ENCODE assay signal across 9 mouse cellular contexts in genomic region chr4:145233487-145234228, GRCm38 (mm10). TPM values are rescaled to one million over a fixed set of nuclear protein-coding genes. Genes with fewer than 3 reads are reported as not detected.
DNase-seq lines count a peak whose midpoint lies in the region; ATAC-seq and TF ChIP-seq lines count a peak whose summit lies in the region.
"Had no signal": no experiment of that assay in that cellular context is flagged by ENCODE, and none has a peak within 500 bp of the region (broad histone marks: within the 10 kb centered on the region; RNA-seq: fewer than 3 reads in every experiment).

No protein-coding gene starts in this region.

- no peaks in the 10 kb centered on the region for H3K36me3 ChIP-seq in midbrain, embryonic 12.5 days
- no peaks in the 10 kb centered on the region for H3K36me3 ChIP-seq in midbrain, embryonic 16.5 days (ENCODE audit: control insufficient read depth, insufficient read depth, low read length)
- no peaks in the 10 kb centered on the region for H3K36me3 ChIP-seq in liver, embryonic 11.5 days (ENCODE audit: control insufficient read depth, insufficient read depth, low read length)
- H3K36me3 ChIP-seq in small intestine, adult 2 months (ENCODE audit: control insufficient read depth, insufficient read depth, low read length): no peaks in the 10 kb centered on the region; the same call in 1 of the 2 replicates
- no peaks in the 10 kb centered on the region for H3K36me3 ChIP-seq in kidney, embryonic 15.5 days
- no peaks in the 10 kb centered on the region for H3K36me3 ChIP-seq in forebrain, embryonic 11.5 days (ENCODE audit: control insufficient read depth, insufficient read depth, low read length)
- H3K36me3 ChIP-seq: hindbrain, embryonic 13.5 days had no signal

- H3K9ac ChIP-seq in midbrain, embryonic 12.5 days (replicated peaks): no peak overlapping the region
- H3K9ac ChIP-seq in midbrain, embryonic 16.5 days (ENCODE audit: low read depth, low read length): no peak overlapping the region
- no peak overlapping the region for H3K9ac ChIP-seq in liver, embryonic 11.5 days (ENCODE audit: low read depth, low read length)
- H3K9ac ChIP-seq in kidney, embryonic 15.5 days: no peak overlapping the region
- no peak overlapping the region for H3K9ac ChIP-seq in forebrain, embryonic 11.5 days (ENCODE audit: low read length)
- H3K9ac ChIP-seq: hindbrain, embryonic 13.5 days had no signal

- no peak overlapping the region for H3K4me3 ChIP-seq in midbrain, embryonic 12.5 days
- no peak overlapping the region for H3K4me3 ChIP-seq in midbrain, embryonic 16.5 days (ENCODE audit: low read depth, low read length)
- H3K4me3 ChIP-seq in embryonic fibroblast, embryonic 13.5 days (ENCODE audit: insufficient read depth, low read length): no peak overlapping the region
- no peak overlapping the region for H3K4me3 ChIP-seq in liver, embryonic 11.5 days (ENCODE audit: low read depth, low read length)
- H3K4me3 ChIP-seq in small intestine, adult 2 months (ENCODE audit: low read depth, low read length): no peak overlapping the region
- no peak overlapping the region for H3K4me3 ChIP-seq in kidney, embryonic 15.5 days (replicated peaks)
- H3K4me3 ChIP-seq in forebrain, embryonic 11.5 days (ENCODE audit: low read depth, low read length): no peak overlapping the region
- H3K4me3 ChIP-seq: hindbrain, embryonic 13.5 days had no signal

- H3K9me3 ChIP-seq in midbrain, embryonic 12.5 days: no peaks in the 10 kb centered on the region
- H3K9me3 ChIP-seq in midbrain, embryonic 16.5 days (replicated peaks; ENCODE audit: control insufficient read depth, low read length, poor library complexity, severe bottlenecking): no peaks in the 10 kb centered on the region
- no peaks in the 10 kb centered on the region for H3K9me3 ChIP-seq in liver, embryonic 11.5 days (ENCODE audit: control insufficient read depth, low read length)
- H3K9me3 ChIP-seq in kidney, embryonic 15.5 days (replicated peaks): no peaks in the 10 kb centered on the region
- H3K9me3 ChIP-seq in forebrain, embryonic 11.5 days (ENCODE audit: control insufficient read depth, low read length): no peaks in the 10 kb centered on the region
- H3K9me3 ChIP-seq: hindbrain, embryonic 13.5 days had no signal

- peak; percentile 47; the same call in 1 of the 2 replicates for ATAC-seq in midbrain, embryonic 12.5 days (ENCODE audit: low FRiP score, low read depth)
- no peak for ATAC-seq in midbrain, embryonic 16.5 days
- ATAC-seq in liver, embryonic 11.5 days (replicated peaks; ENCODE audit: low FRiP score): 0 out of 2 replicates have a peak, but pooled peaks have one; percentile 39
- no peak for ATAC-seq in kidney, embryonic 15.5 days (replicated peaks; ENCODE audit: low FRiP score)
- no peak for ATAC-seq in forebrain, embryonic 11.5 days (replicated peaks; ENCODE audit: low FRiP score)

- H3K4me2 ChIP-seq in midbrain, embryonic 12.5 days (replicated peaks): no peak overlapping the region
- no peak overlapping the region for H3K4me2 ChIP-seq in midbrain, embryonic 16.5 days (ENCODE audit: low read length)
- H3K4me2 ChIP-seq in liver, embryonic 11.5 days: no peak overlapping the region; the same call in 1 of the 2 replicates
- H3K4me2 ChIP-seq in kidney, embryonic 15.5 days: no peak overlapping the region
- H3K4me2 ChIP-seq in forebrain, embryonic 11.5 days (ENCODE audit: low read depth, low read length, severe bottlenecking): no peak overlapping the region
- H3K4me2 ChIP-seq: hindbrain, embryonic 13.5 days had no signal

- peaks cover 3% of the 10 kb centered on the region; the same call in 1 of the 2 replicates for H3K4me1 ChIP-seq in midbrain, embryonic 12.5 days
- H3K4me1 ChIP-seq in midbrain, embryonic 16.5 days (ENCODE audit: control insufficient read depth, insufficient read depth, low read length): no peaks in the 10 kb centered on the region
- peaks cover 19% of the 10 kb centered on the region for H3K4me1 ChIP-seq in embryonic fibroblast, embryonic 13.5 days (ENCODE audit: control insufficient read depth, insufficient read depth, low read length)
- H3K4me1 ChIP-seq in liver, embryonic 11.5 days (replicated peaks; ENCODE audit: control insufficient read depth, insufficient read depth, low read length): no peaks in the 10 kb centered on the region
- peaks cover 15% of the 10 kb centered on the region for H3K4me1 ChIP-seq in small intestine, adult 2 months (ENCODE audit: control insufficient read depth, insufficient read depth, insufficient read length, low read length)
- no peaks in the 10 kb centered on the region for H3K4me1 ChIP-seq in kidney, embryonic 15.5 days
- 0 out of 2 replicates have a peak, but pooled peaks cover 4% of the 10 kb centered on the region for H3K4me1 ChIP-seq in forebrain, embryonic 11.5 days (replicated peaks; ENCODE audit: control insufficient read depth, insufficient read depth, low read length)
- H3K4me1 ChIP-seq: hindbrain, embryonic 13.5 days had no signal

- no peak overlapping the region for H3K27ac ChIP-seq in midbrain, embryonic 12.5 days (replicated peaks)
- H3K27ac ChIP-seq in midbrain, embryonic 16.5 days (ENCODE audit: low read length): no peak overlapping the region
- H3K27ac ChIP-seq in embryonic fibroblast, embryonic 13.5 days (ENCODE audit: insufficient read depth, low read length): peak overlapping the region; percentile 45
- H3K27ac ChIP-seq in liver, embryonic 11.5 days (ENCODE audit: low read depth, low read length): 0 out of 2 replicates have a peak overlapping the region, but pooled peaks have one; percentile 15
- H3K27ac ChIP-seq in small intestine, adult 2 months (ENCODE audit: insufficient read depth, low read depth, low read length): peak overlapping the region; percentile 68
- no peak overlapping the region for H3K27ac ChIP-seq in kidney, embryonic 15.5 days
- no peak overlapping the region for H3K27ac ChIP-seq in forebrain, embryonic 11.5 days (ENCODE audit: low read depth, low read length)
- H3K27ac ChIP-seq: hindbrain, embryonic 13.5 days had no signal

- no peaks in the 10 kb centered on the region for H3K27me3 ChIP-seq in midbrain, embryonic 12.5 days
- no peaks in the 10 kb centered on the region for H3K27me3 ChIP-seq in midbrain, embryonic 16.5 days (ENCODE audit: control insufficient read depth, insufficient read depth, low read depth, low read length)
- no peaks in the 10 kb centered on the region for H3K27me3 ChIP-seq in liver, embryonic 11.5 days (replicated peaks; ENCODE audit: control insufficient read depth, insufficient read depth, low read length)
- no peaks in the 10 kb centered on the region for H3K27me3 ChIP-seq in small intestine, adult 2 months (ENCODE audit: control insufficient read depth, insufficient read depth, low read length)
- no peaks in the 10 kb centered on the region for H3K27me3 ChIP-seq in kidney, embryonic 15.5 days
- no peaks in the 10 kb centered on the region for H3K27me3 ChIP-seq in forebrain, embryonic 11.5 days (ENCODE audit: control insufficient read depth, insufficient read depth, low read length)
- H3K27me3 ChIP-seq: hindbrain, embryonic 13.5 days had no signal

- TF ChIP-seq CTCF in embryonic fibroblast, embryonic 13.5 days (IDR thresholded peaks at IDR 0.05; ENCODE audit: borderline replicate concordance, insufficient read depth, low read length): no peak
- TF ChIP-seq CTCF in small intestine, adult 2 months (IDR thresholded peaks at IDR 0.05; ENCODE audit: extremely low read depth, insufficient read length, insufficient replicate concordance, low read depth, low read length): no peak

- 30% methylated on average over 3 of the region's 3 CpGs for WGBS in midbrain, embryonic 12.5 days
- WGBS in midbrain, embryonic 16.5 days: 30% methylated on average over 3 of the region's 3 CpGs
- WGBS in liver, embryonic 11.5 days: 38% methylated on average over 3 of the region's 3 CpGs
- 65% methylated on average over 3 of the region's 3 CpGs for WGBS in small intestine, adult 2 months
- WGBS in kidney, embryonic 15.5 days: 48% methylated on average over 3 of the region's 3 CpGs
- WGBS in forebrain, embryonic 11.5 days: 38% methylated on average over 3 of the region's 3 CpGs

- TF ChIP-seq POLR2A in embryonic fibroblast, embryonic 13.5 days (IDR thresholded peaks at IDR 0.05; ENCODE audit: low read depth, low read length): no peak
- TF ChIP-seq POLR2A in small intestine, adult 2 months (IDR thresholded peaks at IDR 0.05; ENCODE audit: low read depth, low read length): no peak

- intact Hi-C loops in left cerebral cortex, postnatal 14 days (cut with DNase I): no loop called here

- no peak for DNase-seq in liver, embryonic 11.5 days (ENCODE audit: low spot score)
- DNase-seq in forebrain, embryonic 11.5 days (ENCODE audit: low spot score): no peak
- no peak for DNase-seq in left cerebral cortex, postnatal 14 days (ENCODE audit: low spot score in 2 of 2)

RNA-seq across cellular contexts. Expression of gene Tnfrsf1b, which starts 13.0 kb away (rescaled TPM):
- polyA plus RNA-seq in midbrain, embryonic 12.5 days (2016; fragmentation: Nextera tagmentation; extraction: Ambion mirVana): 2.6 TPM in 2 replicates
- 4.0 and 4.2 TPM in 2 replicates for polyA plus RNA-seq in midbrain, embryonic 16.5 days (2015; fragmentation: Nextera tagmentation; extraction: Ambion mirVana)
- 30.2 and 40.7 TPM in 2 replicates for polyA plus RNA-seq in embryonic fibroblast, embryonic 13.5 days (2011; ENCODE audit: insufficient read length, low read depth, missing spikeins)
- 5.7 and 6.5 TPM in 2 replicates for polyA plus RNA-seq in liver, embryonic 11.5 days (2014; fragmentation: Nextera tagmentation; extraction: Ambion mirVana)
- polyA plus RNA-seq in small intestine, adult 2 months (2012; rRNA removed): 13.5 and 14.2 TPM in 2 replicates
- polyA plus RNA-seq in kidney, embryonic 15.5 days (2015; fragmentation: Nextera tagmentation; extraction: Ambion mirVana): 3.2 and 3.5 TPM in 2 replicates
- 2.1 TPM in 2 replicates for polyA plus RNA-seq in forebrain, embryonic 11.5 days (2014; fragmentation: Nextera tagmentation; extraction: Ambion mirVana)
- 1 to 10 TPM; 2.8 to 3.1 TPM for total RNA-seq in left cerebral cortex, postnatal 14 days (2021)

RNA-seq across cellular contexts. Expression of gene Vps13d, which starts 38.9 kb away (rescaled TPM):
- polyA plus RNA-seq in midbrain, embryonic 12.5 days (2016; fragmentation: Nextera tagmentation; extraction: Ambion mirVana): 6.3 and 7.9 TPM in 2 replicates
- polyA plus RNA-seq in midbrain, embryonic 16.5 days (2015; fragmentation: Nextera tagmentation; extraction: Ambion mirVana): 8.9 and 9.7 TPM in 2 replicates
- polyA plus RNA-seq in embryonic fibroblast, embryonic 13.5 days (2011; ENCODE audit: insufficient read length, low read depth, missing spikeins): 19.4 and 28.9 TPM in 2 replicates
- polyA plus RNA-seq in liver, embryonic 11.5 days (2014; fragmentation: Nextera tagmentation; extraction: Ambion mirVana): 7.4 and 11.7 TPM in 2 replicates
- 5.0 and 11.9 TPM in 2 replicates for polyA plus RNA-seq in small intestine, adult 2 months (2012; rRNA removed)
- 9.9 and 10.1 TPM in 2 replicates for polyA plus RNA-seq in kidney, embryonic 15.5 days (2015; fragmentation: Nextera tagmentation; extraction: Ambion mirVana)
- 7.9 and 8.3 TPM in 2 replicates for polyA plus RNA-seq in forebrain, embryonic 11.5 days (2014; fragmentation: Nextera tagmentation; extraction: Ambion mirVana)
- total RNA-seq in left cerebral cortex, postnatal 14 days (2021): 10 to 100 TPM; 55.5 to 56.5 TPM

Comparison
In these comparisons a context has a peak if more than half of its experiments do, and no peak if none do; other contexts are left out.
1. ATAC-seq: peak in midbrain, embryonic 12.5 days (single experiment) and liver, embryonic 11.5 days (single experiment); none in midbrain, embryonic 16.5 days (single experiment), kidney, embryonic 15.5 days (single experiment) and forebrain, embryonic 11.5 days (single experiment).
2. H3K27ac ChIP-seq: peak in embryonic fibroblast, embryonic 13.5 days (single experiment), liver, embryonic 11.5 days (single experiment) and small intestine, adult 2 months (single experiment); none in midbrain, embryonic 12.5 days (single experiment), midbrain, embryonic 16.5 days (single experiment), kidney, embryonic 15.5 days (single experiment) and forebrain, embryonic 11.5 days (single experiment).